Mouse (Mus musculus): ENCODE data around the gene Galr3. TPM values are rescaled to one million over a fixed set of nuclear protein-coding genes. Genes with fewer than 3 reads are reported as not detected.

Gene Galr3
- polyA plus RNA-seq, 1 experiment from 2014 or later: 0.13 TPM

- DNase-seq (ENCODE audit: low spot score): no peak
- H3K27ac ChIP-seq: peak overlapping the region; percentile 70
These were observed 24.6 kb downstream of the Galr3 start for GRCm38 (mm10) chr15:79066276-79066675.

GRCm38 (mm10) chr15:79067631-79068030, 25.9 kb downstream of the Galr3 start:
- no peak overlapping the region for H3K4me3 ChIP-seq
- H3K36me3 ChIP-seq: no peaks in the 10 kb centered on the region
- H3K27ac ChIP-seq: peak overlapping the region; percentile 70; the same call in 1 of the 2 replicates
- DNase-seq (ENCODE audit: low spot score): no peak
- peaks cover 37% of the 10 kb centered on the region for H3K4me1 ChIP-seq
- H3K9me3 ChIP-seq (replicated peaks): no peaks in the 10 kb centered on the region
- H3K27me3 ChIP-seq (ENCODE audit: low read depth, poor library complexity, severe bottlenecking): no peaks in the 10 kb centered on the region
- WGBS: 75% methylated on average over 3 of the region's 3 CpGs

More at GRCm38 (mm10) chr15:79066276-79066675, 24.6 kb downstream of the Galr3 start:
- 41% methylated on average over 2 of the region's 2 CpGs for WGBS
- H3K9me3 ChIP-seq (replicated peaks): no peaks in the 10 kb centered on the region
- H3K27me3 ChIP-seq (ENCODE audit: low read depth, poor library complexity, severe bottlenecking): no peaks in the 10 kb centered on the region
- H3K4me3 ChIP-seq: peak overlapping the region; percentile 8; the same call in 1 of the 2 replicates
- H3K4me1 ChIP-seq: peaks cover 48% of the 10 kb centered on the region
- peaks cover under 1% of the 10 kb centered on the region; the same call in 1 of the 2 replicates for H3K36me3 ChIP-seq

GRCm38 (mm10) chr15:79068416-79068815, 26.7 kb downstream of the Galr3 start:
- Histone ChIP-seq H3K9me3 (replicated peaks) (no peaks in the 10 kb centered on the region), H3K4me1 (peaks cover 36% of the 10 kb centered on the region), H3K27me3 (ENCODE audit: low read depth, poor library complexity, severe bottlenecking) (no peaks in the 10 kb centered on the region), H3K27ac (no peak overlapping the region), H3K36me3 (no peaks in the 10 kb centered on the region), H3K4me3 (no peak overlapping the region)
- DNase-seq (ENCODE audit: low spot score): no peak
- WGBS: 85% methylated on average over 3 of the region's 3 CpGs

GRCm38 (mm10) chr15:79071117-79072039, 29.7 kb downstream of the Galr3 start:
- H3K36me3 ChIP-seq: peaks cover 7% of the 10 kb centered on the region
- 73% methylated on average over 5 of the region's 5 CpGs for WGBS
- H3K27ac ChIP-seq: no peak overlapping the region
- peaks cover 31% of the 10 kb centered on the region for H3K4me1 ChIP-seq
- H3K27me3 ChIP-seq (ENCODE audit: low read depth, poor library complexity, severe bottlenecking): no peaks in the 10 kb centered on the region
- no peak for DNase-seq (ENCODE audit: low spot score)
- H3K9me3 ChIP-seq (replicated peaks): no peaks in the 10 kb centered on the region
- no peak overlapping the region for H3K4me3 ChIP-seq

GRCm38 (mm10) chr15:79073752-79074151, 32.1 kb downstream of the Galr3 start:
- no peak overlapping the region for H3K4me3 ChIP-seq
- H3K27me3 ChIP-seq (ENCODE audit: low read depth, poor library complexity, severe bottlenecking): no peaks in the 10 kb centered on the region
- peaks cover 22% of the 10 kb centered on the region for H3K4me1 ChIP-seq
- DNase-seq (ENCODE audit: low spot score): no peak
- H3K27ac ChIP-seq: no peak overlapping the region
- peaks cover 31% of the 10 kb centered on the region for H3K36me3 ChIP-seq
- no peaks in the 10 kb centered on the region for H3K9me3 ChIP-seq (replicated peaks)

GRCm38 (mm10) chr15:79074446-79074845, 32.8 kb downstream of the Galr3 start:
- Histone ChIP-seq H3K27ac (peak overlapping the region; percentile 80), H3K9me3 (replicated peaks) (no peaks in the 10 kb centered on the region), H3K36me3 (peaks cover 38% of the 10 kb centered on the region), H3K4me3 (peak overlapping the region; percentile 85), H3K27me3 (ENCODE audit: low read depth, poor library complexity, severe bottlenecking) (no peaks in the 10 kb centered on the region), H3K4me1 (peaks cover 22% of the 10 kb centered on the region)
- no peak for DNase-seq (ENCODE audit: low spot score)
- 41% methylated on average over 10 of the region's 10 CpGs for WGBS

GRCm38 (mm10) chr15:79074913-79075532, 33.3 kb downstream of the Galr3 start, which contains the start of gene Eif3l:
Gene Eif3l, plus strand, starts transcription at chr15:79075179.
- Histone ChIP-seq H3K4me1 (peaks cover 22% of the 10 kb centered on the region), H3K9me3 (replicated peaks) (no peaks in the 10 kb centered on the region), H3K36me3 (peaks cover 44% of the 10 kb centered on the region), H3K27me3 (ENCODE audit: low read depth, poor library complexity, severe bottlenecking) (no peaks in the 10 kb centered on the region), H3K27ac (peak within 1 kb of the TSS; percentile 80), H3K4me3 (peak within 1 kb of the TSS; percentile 85)
- WGBS: under 1% methylated on average over 49 of the region's 49 CpGs
- DNase-seq (ENCODE audit: low spot score): peak; percentile 92

- Histone ChIP-seq H3K4me1 (peaks cover 22% of the 10 kb centered on the region), H3K9me3 (replicated peaks) (no peaks in the 10 kb centered on the region), H3K27ac (peak overlapping the region; percentile 80), H3K36me3 (peaks cover 52% of the 10 kb centered on the region), H3K27me3 (ENCODE audit: low read depth, poor library complexity, severe bottlenecking) (no peaks in the 10 kb centered on the region), H3K4me3 (peak overlapping the region; percentile 85)
- WGBS: 41% methylated on average over 15 of the region's 15 CpGs
- no peak for DNase-seq (ENCODE audit: low spot score)
These were observed 34.1 kb downstream of the Galr3 start for GRCm38 (mm10) chr15:79075658-79076365.

- WGBS: 97% methylated on average over 7 of the region's 7 CpGs
- peaks cover 89% of the 10 kb centered on the region for H3K36me3 ChIP-seq
These were observed 37.9 kb downstream of the Galr3 start for GRCm38 (mm10) chr15:79079567-79079966.

GRCm38 (mm10) chr15:79092284-79092683, 50.6 kb downstream of the Galr3 start:
- Histone ChIP-seq H3K27ac (no peak overlapping the region), H3K4me3 (no peak overlapping the region), H3K9me3 (replicated peaks) (no peaks in the 10 kb centered on the region), H3K4me1 (peaks cover 1% of the 10 kb centered on the region; the same call in 1 of the 2 replicates), H3K36me3 (peaks cover 90% of the 10 kb centered on the region), H3K27me3 (ENCODE audit: low read depth, poor library complexity, severe bottlenecking) (no peaks in the 10 kb centered on the region)
- DNase-seq (ENCODE audit: low spot score): no peak
- WGBS: 92% methylated on average over 6 of the region's 6 CpGs

More at GRCm38 (mm10) chr15:79079567-79079966, 37.9 kb downstream of the Galr3 start:
- H3K4me3 ChIP-seq: no peak overlapping the region
- H3K27ac ChIP-seq: no peak overlapping the region
- no peak for DNase-seq (ENCODE audit: low spot score)
- H3K27me3 ChIP-seq (ENCODE audit: low read depth, poor library complexity, severe bottlenecking): no peaks in the 10 kb centered on the region
- no peaks in the 10 kb centered on the region for H3K9me3 ChIP-seq (replicated peaks)
- H3K4me1 ChIP-seq: peaks cover 15% of the 10 kb centered on the region

Measured in limb, embryonic 10.5 days (tissue).